Mouse (Mus musculus): ENCODE data around the gene Trim30b. TPM values are rescaled to one million over a fixed set of nuclear protein-coding genes. Genes with fewer than 3 reads are reported as not detected.

Trim30b gene
- polyA plus RNA-seq (2015; fragmentation: Nextera tagmentation; extraction: Ambion mirVana) = 0.69 and 0.73 TPM in 2 replicates

DNA sequence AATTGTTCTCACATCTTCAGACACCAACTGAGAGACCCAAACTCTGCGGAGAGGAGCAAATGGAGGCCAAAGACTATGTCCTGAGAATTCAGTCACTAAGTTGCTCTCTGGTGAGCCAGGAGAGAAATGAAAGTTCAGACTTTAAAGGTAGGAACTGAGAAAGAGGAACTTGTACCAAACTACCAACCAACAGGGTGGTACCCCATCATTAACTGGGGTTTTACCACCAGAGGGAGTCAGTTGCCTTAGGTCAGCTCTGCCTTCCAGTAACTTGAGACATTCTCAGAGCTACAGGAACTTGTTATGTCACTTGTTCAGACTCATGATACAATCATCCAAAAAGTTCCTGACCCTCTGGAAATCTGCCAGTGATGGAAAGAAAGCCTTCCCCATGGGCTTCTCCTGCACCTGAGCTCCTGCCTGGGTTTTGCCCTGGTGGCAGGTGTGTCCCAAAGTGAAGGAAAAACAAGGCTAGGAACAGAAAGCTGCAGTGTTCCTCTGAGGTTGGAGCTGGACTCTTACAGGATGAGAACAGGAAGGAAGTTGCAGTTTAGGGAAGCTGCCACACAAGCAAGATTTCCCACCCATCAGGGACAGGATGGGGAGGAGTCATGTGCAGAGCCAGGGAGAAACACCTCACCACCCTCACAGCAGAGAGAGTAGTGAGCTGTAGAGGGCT, at the start of gene Trim30b:
Gene Trim30b, minus strand, starts transcription at position 149 of the 679 bp plus-strand sequence.

DNA sequence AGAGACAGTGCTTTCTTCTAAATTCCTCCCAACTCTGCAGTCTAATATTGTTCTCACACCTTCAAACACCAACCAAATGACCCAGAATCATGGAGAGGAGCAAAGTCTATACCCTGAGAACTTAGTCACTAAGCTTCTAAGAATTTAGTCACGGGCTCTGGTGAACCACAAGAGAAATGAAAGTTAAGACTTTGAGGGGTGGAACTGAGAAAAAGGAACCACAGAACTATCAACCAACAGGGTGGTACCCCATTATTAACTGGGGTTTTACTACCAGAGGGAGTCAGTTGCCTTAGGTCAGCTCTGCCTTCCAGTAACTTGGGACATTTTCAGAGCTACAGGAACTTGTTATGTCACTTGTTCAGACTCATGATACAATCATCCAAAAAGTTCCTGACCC, 31.0 kb upstream of the Trim30b start, which contains the start of gene Trim30c:
Gene Trim30c, minus strand, starts transcription at position 140 of the 400 bp plus-strand sequence.

DNA sequence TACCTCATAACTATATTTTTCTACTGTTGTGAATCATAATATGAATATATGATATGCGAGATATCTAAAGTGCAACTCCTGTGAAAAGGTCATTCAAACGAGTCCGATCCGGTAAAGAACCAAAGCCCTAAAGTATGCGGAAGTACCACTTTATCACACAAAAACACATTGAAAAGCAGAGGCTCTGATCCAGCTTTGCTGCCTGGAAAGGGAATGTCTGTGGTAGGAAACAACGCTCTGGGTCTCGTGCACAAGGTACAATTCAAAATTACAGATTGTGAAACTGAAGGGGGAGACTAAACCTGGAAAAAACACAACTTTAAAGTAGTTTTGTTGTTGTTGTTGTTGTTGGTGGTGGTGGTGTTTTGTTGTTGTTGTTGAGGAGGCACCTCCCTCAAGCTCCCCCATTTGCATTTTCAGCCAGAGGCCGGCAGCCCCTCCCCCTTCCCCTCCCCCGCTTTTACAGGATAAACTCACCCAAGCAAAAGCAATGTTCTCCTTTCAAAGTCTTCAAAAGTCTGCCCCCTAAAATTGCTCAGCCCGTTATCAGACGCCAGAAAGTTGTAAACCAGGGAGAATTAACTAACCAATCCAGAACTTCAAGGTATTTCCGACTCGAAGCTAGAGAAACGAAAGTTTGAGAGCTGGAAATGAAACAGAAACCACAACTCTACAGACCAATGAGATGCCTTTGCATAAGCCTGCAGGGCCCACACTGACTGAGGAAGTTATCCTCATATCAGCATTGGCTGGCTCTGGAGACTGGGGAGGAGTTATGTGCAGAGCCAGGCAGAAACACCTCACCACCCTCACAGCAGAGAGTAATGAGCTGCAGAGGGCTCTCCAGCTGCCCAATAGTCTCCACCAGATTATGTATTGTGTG, 16.7 kb downstream of the Trim30b start, which contains the start of gene Trim12c:
Gene Trim12c, minus strand, starts transcription at position 646 of the 883 bp plus-strand sequence.

GRCm38 (mm10) chr7:104329171-104329570, 40.5 kb downstream of the Trim30b start, which contains the start of gene Trim34b:
Gene Trim34b (plus strand): TSS chr7:104329471.

GRCm38 (mm10) chr7:104315369-104316080, 54.2 kb downstream of the Trim30b start, which contains the start of gene Trim12a:
Gene Trim12a (minus strand): TSS chr7:104315466.

Other genes starting within 250 kb of the Trim30b start
- gene Ubqln5, start 240.1 kb downstream of the Trim30b start, polyA plus RNA-seq (2015; fragmentation: Nextera tagmentation; extraction: Ambion mirVana) = not detected in 2 replicates
- not detected in 2 replicates for gene Olfr643, start 232.5 kb downstream of the Trim30b start, polyA plus RNA-seq (2015; fragmentation: Nextera tagmentation; extraction: Ambion mirVana)
- gene Ubqln3, start 226.6 kb downstream of the Trim30b start, polyA plus RNA-seq (2015; fragmentation: Nextera tagmentation; extraction: Ambion mirVana) = not detected in 2 replicates
- gene Ubqlnl, start 219.3 kb downstream of the Trim30b start, polyA plus RNA-seq (2015; fragmentation: Nextera tagmentation; extraction: Ambion mirVana) = not detected in 2 replicates
- not detected in 2 replicates for gene Olfm5, start 205.1 kb downstream of the Trim30b start, polyA plus RNA-seq (2015; fragmentation: Nextera tagmentation; extraction: Ambion mirVana)
- gene Olfr648, start 186.5 kb downstream of the Trim30b start, polyA plus RNA-seq (2015; fragmentation: Nextera tagmentation; extraction: Ambion mirVana) = 0.09 and 0.10 TPM in 2 replicates
- gene Olfr649, start 173.9 kb downstream of the Trim30b start, polyA plus RNA-seq (2015; fragmentation: Nextera tagmentation; extraction: Ambion mirVana) = not detected in 2 replicates
- 0.95 and 1.4 TPM in 2 replicates for gene Trim6, start 151.1 kb downstream of the Trim30b start, polyA plus RNA-seq (2015; fragmentation: Nextera tagmentation; extraction: Ambion mirVana)
- 5.5 and 7.2 TPM in 2 replicates for gene Trim34a, start 125.4 kb downstream of the Trim30b start, polyA plus RNA-seq (2015; fragmentation: Nextera tagmentation; extraction: Ambion mirVana)
- gene Trim5, start 81.8 kb downstream of the Trim30b start, polyA plus RNA-seq (2015; fragmentation: Nextera tagmentation; extraction: Ambion mirVana) = 1.5 and 2.9 TPM in 2 replicates
- gene Trim12a, start 54.4 kb downstream of the Trim30b start, polyA plus RNA-seq (2015; fragmentation: Nextera tagmentation; extraction: Ambion mirVana) = 22.6 and 24.5 TPM in 2 replicates
- gene Trim34b, start 40.4 kb downstream of the Trim30b start, polyA plus RNA-seq (2015; fragmentation: Nextera tagmentation; extraction: Ambion mirVana) = 0.11 and 0.25 TPM in 2 replicates
- 4.2 and 5.0 TPM in 2 replicates for gene Trim12c, start 16.5 kb downstream of the Trim30b start, polyA plus RNA-seq (2015; fragmentation: Nextera tagmentation; extraction: Ambion mirVana)
- 0.12 and 0.60 TPM in 2 replicates for gene Trim30c, start 31.0 kb upstream of the Trim30b start, polyA plus RNA-seq (2015; fragmentation: Nextera tagmentation; extraction: Ambion mirVana)
- 4.2 and 7.9 TPM in 2 replicates for gene Trim30a, start 95.3 kb upstream of the Trim30b start, polyA plus RNA-seq (2015; fragmentation: Nextera tagmentation; extraction: Ambion mirVana)
- gene Trim30d, start 138.0 kb upstream of the Trim30b start, polyA plus RNA-seq (2015; fragmentation: Nextera tagmentation; extraction: Ambion mirVana) = 4.2 and 7.8 TPM in 2 replicates
- gene Olfr651, start 180.2 kb upstream of the Trim30b start, polyA plus RNA-seq (2015; fragmentation: Nextera tagmentation; extraction: Ambion mirVana) = not detected in 2 replicates
- not detected in 2 replicates for gene Olfr652, start 191.0 kb upstream of the Trim30b start, polyA plus RNA-seq (2015; fragmentation: Nextera tagmentation; extraction: Ambion mirVana)
- gene Olfr653, start 207.4 kb upstream of the Trim30b start, polyA plus RNA-seq (2015; fragmentation: Nextera tagmentation; extraction: Ambion mirVana) = not detected in 2 replicates
- gene Olfr654, start 217.1 kb upstream of the Trim30b start, polyA plus RNA-seq (2015; fragmentation: Nextera tagmentation; extraction: Ambion mirVana) = not detected in 2 replicates
- gene Olfr655, start 231.9 kb upstream of the Trim30b start, polyA plus RNA-seq (2015; fragmentation: Nextera tagmentation; extraction: Ambion mirVana) = not detected in 2 replicates
- gene Olfr656, start 244.1 kb upstream of the Trim30b start, polyA plus RNA-seq (2015; fragmentation: Nextera tagmentation; extraction: Ambion mirVana) = not detected in 2 replicates

Data from adrenal gland, postnatal 0 days (tissue).